ENCODE assay signal across 9 mouse cellular contexts in the genomic region with DNA sequence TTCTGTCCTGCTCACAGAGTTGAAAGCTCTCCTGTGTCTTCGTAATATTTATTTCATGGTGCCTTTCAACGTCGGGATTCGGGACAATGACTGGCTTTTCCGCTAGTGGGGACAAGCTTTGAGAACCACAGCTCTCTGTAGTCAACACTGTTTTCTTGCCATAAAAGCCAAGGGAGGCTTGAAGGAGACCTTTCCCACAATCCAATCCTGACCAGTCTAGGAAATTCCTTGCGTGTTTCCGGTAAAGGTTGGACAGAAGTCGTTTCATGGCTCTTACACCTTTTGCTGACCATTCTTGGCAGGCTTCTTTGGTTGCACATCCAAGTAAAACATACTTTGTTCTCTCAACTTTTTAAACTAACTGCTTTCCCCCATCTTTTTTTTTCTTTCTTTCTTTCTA.
DNase-seq lines count a peak whose midpoint lies in the region; ATAC-seq and TF ChIP-seq lines count a peak whose summit lies in the region.
"Had no signal": no experiment of that assay in that cellular context is flagged by ENCODE, and none has a peak within 500 bp of the region (broad histone marks: within the 10 kb centered on the region; RNA-seq: fewer than 3 reads in every experiment).

No protein-coding gene starts in this region.

- no peaks in the 10 kb centered on the region for H3K27me3 ChIP-seq in midbrain, postnatal 0 days (ENCODE audit: insufficient read depth, low read length)
- H3K27me3 ChIP-seq: Patski had no signal

- H3K27ac ChIP-seq in midbrain, postnatal 0 days (ENCODE audit: low read depth, low read length) = peak overlapping the region; percentile 21; the same call in 1 of the 2 replicates

- intact Hi-C loops in gastrocnemius, postnatal 14 days (cut with DNase I; ENCODE audit: low total_unique reads) = no loop called here

- no peaks in the 10 kb centered on the region for H3K9me3 ChIP-seq in midbrain, postnatal 0 days (ENCODE audit: low read length)

- no peaks in the 10 kb centered on the region for H3K36me3 ChIP-seq in midbrain, postnatal 0 days (ENCODE audit: insufficient read depth, low read length)

- peak; percentile 56 for DNase-seq in kidney, adult 11 months
- DNase-seq in kidney, postnatal 14 days = no peak
- peak; percentile 48 to 72 for DNase-seq in kidney, adult 8-10 months
- DNase-seq in midbrain, postnatal 0 days (ENCODE audit: low spot score) = no peak
- no peak for DNase-seq in MN1 (ENCODE audit: low spot score)
- DNase-seq in gastrocnemius, postnatal 14 days = no peak
- DNase-seq in embryo, embryonic 10 days (ENCODE audit: low spot score) = no peak

- WGBS in midbrain, postnatal 0 days = 76% methylated on average over 8 of the region's 8 CpGs

- no peak overlapping the region for H3K9ac ChIP-seq in midbrain, postnatal 0 days (replicated peaks; ENCODE audit: low read length, poor library complexity, severe bottlenecking)

- peak overlapping the region; percentile 98 for H3K4me2 ChIP-seq in midbrain, postnatal 0 days (ENCODE audit: low read depth, low read length, poor library complexity, severe bottlenecking)

- peak overlapping the region; percentile 94; the same call in 1 of the 2 replicates for H3K4me3 ChIP-seq in midbrain, postnatal 0 days (ENCODE audit: low read depth, low read length)

- no peak for TF ChIP-seq CTCF in midbrain, postnatal 0 days (IDR thresholded peaks at IDR 0.05)

- peaks cover 5% of the 10 kb centered on the region; the same call in 1 of the 2 replicates for H3K4me1 ChIP-seq in midbrain, postnatal 0 days (ENCODE audit: insufficient read depth, low read length)

- ATAC-seq in erythroblast, adult 5-6 weeks (replicated peaks; ENCODE audit: low FRiP score, poor library complexity, severe bottlenecking) = peak; percentile 4; the same call in 1 of the 2 replicates
- ATAC-seq in midbrain, postnatal 0 days (ENCODE audit: low FRiP score) = no peak
- ATAC-seq: Patski had no signal

Comparison
In these comparisons a context has a peak if more than half of its experiments do, and no peak if none do; other contexts are left out.
1. DNase-seq: peak in kidney, adult 11 months (single experiment) and kidney, adult 8-10 months (2 of 2); none in kidney, postnatal 14 days (single experiment), midbrain, postnatal 0 days (single experiment), MN1 (single experiment), gastrocnemius, postnatal 14 days (single experiment) and embryo, embryonic 10 days (single experiment).